Comparison of ENCODE assay signal across 7 mouse cellular contexts in genomic region chr13:19395688-19396354, GRCm38 (mm10). TPM values are rescaled to one million over a fixed set of nuclear protein-coding genes. Genes with fewer than 3 reads are reported as not detected.
A peak's percentile ranks its signal among the peaks of the same experiment; 100 is the strongest.
DNase-seq lines count a peak whose midpoint lies in the region; ATAC-seq lines count a peak whose summit lies in the region.

TSS of gene Stard3nl (minus strand) at chr13:19395795.

- H3K4me2 ChIP-seq in intestine, embryonic 16.5 days (ENCODE audit: low read depth, low read length) = peak within 1 kb of the TSS; percentile 65
- peak within 1 kb of the TSS; percentile 54 for H3K4me2 ChIP-seq in midbrain, embryonic 11.5 days

- H3K4me3 ChIP-seq in intestine, embryonic 16.5 days (ENCODE audit: low read length) = peak within 1 kb of the TSS; percentile 93
- peak within 1 kb of the TSS; percentile 85 for H3K4me3 ChIP-seq in midbrain, embryonic 11.5 days (ENCODE audit: low read depth, low read length)

- under 1% methylated on average over 37 of the region's 37 CpGs for WGBS in intestine, embryonic 16.5 days
- 1% methylated on average over 37 of the region's 37 CpGs for WGBS in midbrain, embryonic 11.5 days

- H3K36me3 ChIP-seq in intestine, embryonic 16.5 days (ENCODE audit: control insufficient read depth, insufficient read depth, low read length) = no peaks in the 10 kb centered on the region
- no peaks in the 10 kb centered on the region for H3K36me3 ChIP-seq in midbrain, embryonic 11.5 days (ENCODE audit: control insufficient read depth, insufficient read depth, low read length)

- no peaks in the 10 kb centered on the region for H3K27me3 ChIP-seq in intestine, embryonic 16.5 days (replicated peaks; ENCODE audit: control insufficient read depth, insufficient read depth, low read length)
- H3K27me3 ChIP-seq in midbrain, embryonic 11.5 days (ENCODE audit: control insufficient read depth, insufficient read depth, low read length) = no peaks in the 10 kb centered on the region

- peak; percentile 99 for DNase-seq in adrenal gland, adult 8-10 months
- peak; percentile 93 for DNase-seq in embryo, embryonic 9.5 days (ENCODE audit: extremely low spot score)
- peak; percentile 93 to 99 for DNase-seq in gastrocnemius, postnatal 4 days (ENCODE audit: low spot score in 2 of 2)
- peak; percentile 98 to 99 for DNase-seq in left cerebral cortex, postnatal 36 days (ENCODE audit: low spot score in 2 of 2)
- peak; percentile 99 for DNase-seq in midbrain, embryonic 11.5 days (ENCODE audit: low spot score, missing footprints)
- peak; percentile 98 for DNase-seq in skeletal muscle tissue, adult 2 months (ENCODE audit: low read depth, low spot score)

- peak within 1 kb of the TSS; percentile 86 for H3K27ac ChIP-seq in intestine, embryonic 16.5 days (ENCODE audit: low read length)
- H3K27ac ChIP-seq in midbrain, embryonic 11.5 days (ENCODE audit: low read depth, low read length) = peak within 1 kb of the TSS; percentile 58

- no peaks in the 10 kb centered on the region for H3K9me3 ChIP-seq in intestine, embryonic 16.5 days (ENCODE audit: control insufficient read depth, low read length)
- no peaks in the 10 kb centered on the region for H3K9me3 ChIP-seq in midbrain, embryonic 11.5 days (ENCODE audit: control insufficient read depth, low read length)

- peaks cover 13% of the 10 kb centered on the region for H3K4me1 ChIP-seq in intestine, embryonic 16.5 days (ENCODE audit: control insufficient read depth, insufficient read depth, low read length)
- H3K4me1 ChIP-seq in midbrain, embryonic 11.5 days (ENCODE audit: control insufficient read depth, insufficient read depth, low read length) = peaks cover 7% of the 10 kb centered on the region

- ATAC-seq in intestine, embryonic 16.5 days = peak; percentile 99
- peak; percentile 99 for ATAC-seq in midbrain, embryonic 11.5 days (ENCODE audit: low FRiP score)

- intact Hi-C loops in left cerebral cortex, postnatal 36 days (cut with DNase I) = no loop called here

- H3K9ac ChIP-seq in intestine, embryonic 16.5 days (ENCODE audit: low read depth, low read length) = peak within 1 kb of the TSS; percentile 93
- peak within 1 kb of the TSS; percentile 90 for H3K9ac ChIP-seq in midbrain, embryonic 11.5 days (ENCODE audit: low read length)

RNA-seq across cellular contexts. Expression of gene Stard3nl, which starts in this region (rescaled TPM):
- 10 to 100 TPM; 37.0 to 46.0 (median 38.9) TPM for total RNA-seq in adrenal gland, adult 8-10 months (2022)
- 10 to 100 TPM; 22.2 to 25.0 TPM for total RNA-seq in gastrocnemius, postnatal 4 days (2021)
- 86.5 and 94.8 TPM in 2 replicates for polyA plus RNA-seq in intestine, embryonic 16.5 days (2015; fragmentation: Nextera tagmentation; extraction: Ambion mirVana)
- 10 to 100 TPM; 58.6 to 64.1 TPM for total RNA-seq in left cerebral cortex, postnatal 36 days (2021)
- 133 and 135 TPM in 2 replicates for polyA plus RNA-seq in midbrain, embryonic 11.5 days (2014; fragmentation: Nextera tagmentation; extraction: Ambion mirVana)

Comparison
In these comparisons a context has a peak if more than half of its experiments do, and no peak if none do; other contexts are left out.
1. Peak in every context shown above with its lines: DNase-seq, ATAC-seq, H3K4me3 ChIP-seq and H3K27ac ChIP-seq.